Comparison of ENCODE assay signal across 10 mouse cellular contexts in the genomic region with DNA sequence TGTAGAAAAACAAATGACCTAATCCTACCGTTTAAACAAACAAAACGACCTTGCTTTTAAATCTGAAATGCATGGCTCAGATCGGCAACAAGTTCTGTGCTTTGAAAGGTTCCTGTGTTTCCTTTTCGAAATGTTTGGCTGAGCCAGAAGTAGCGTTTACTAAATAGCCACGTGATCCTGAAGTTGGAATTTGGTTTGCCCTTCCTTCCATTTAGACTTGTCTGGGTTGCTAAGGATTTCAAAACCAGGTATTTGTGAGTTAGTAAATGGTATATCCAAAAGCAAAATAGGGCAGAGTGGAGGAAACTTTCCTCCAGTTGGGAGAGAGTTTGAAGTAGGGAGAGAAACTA.
A peak's percentile ranks its signal among the peaks of the same experiment; 100 is the strongest.
DNase-seq lines count a peak whose midpoint lies in the region; ATAC-seq and TF ChIP-seq lines count a peak whose summit lies in the region.
"Had no signal": no experiment of that assay in that cellular context is flagged by ENCODE, and none has a peak within 500 bp of the region (broad histone marks: within the 10 kb centered on the region; RNA-seq: fewer than 3 reads in every experiment).

No protein-coding gene starts in this region.

- DNase-seq in kidney, adult 2 months = peak; percentile 76
- DNase-seq in kidney, postnatal 4 days = no peak
- DNase-seq in embryonic facial prominence, embryonic 11.5 days (ENCODE audit: low spot score) = no peak
- no peak for DNase-seq in cerebellum, adult 11-12 months
- no peak for DNase-seq in urinary bladder, postnatal 25 days (ENCODE audit: low spot score)
- DNase-seq in spleen, adult 12 weeks (ENCODE audit: low spot score) = no peak
- DNase-seq: right cerebral cortex, postnatal 25 days had no signal

- peak overlapping the region; percentile 80 for H3K4me3 ChIP-seq in kidney, adult 2 months (ENCODE audit: insufficient read depth, low read depth, low read length)
- peak overlapping the region; percentile 42 for H3K4me3 ChIP-seq in embryonic facial prominence, embryonic 11.5 days (ENCODE audit: low read depth, low read length)
- no peak overlapping the region for H3K4me3 ChIP-seq in hindbrain, embryonic 16.5 days (ENCODE audit: low read length)
- peak overlapping the region; percentile 44 for H3K4me3 ChIP-seq in liver, embryonic 15.5 days (replicated peaks)

- no peaks in the 10 kb centered on the region for H3K9me3 ChIP-seq in embryonic facial prominence, embryonic 11.5 days (replicated peaks; ENCODE audit: control insufficient read depth, low read length)
- H3K9me3 ChIP-seq in hindbrain, embryonic 16.5 days (ENCODE audit: control insufficient read depth, low read length) = no peaks in the 10 kb centered on the region
- no peaks in the 10 kb centered on the region for H3K9me3 ChIP-seq in liver, embryonic 15.5 days (replicated peaks)

- TF ChIP-seq CTCF in kidney, adult 2 months (conservative IDR thresholded peaks at IDR 0.05; ENCODE audit: insufficient read depth, insufficient read length, low read depth, low read length) = no peak

- peaks cover 2% of the 10 kb centered on the region; the same call in 1 of the 2 replicates for H3K36me3 ChIP-seq in kidney, adult 2 months (ENCODE audit: control insufficient read depth, insufficient read depth, low read length)
- H3K36me3 ChIP-seq in embryonic facial prominence, embryonic 11.5 days (replicated peaks; ENCODE audit: control insufficient read depth, insufficient read depth, low read depth, low read length) = peaks cover 4% of the 10 kb centered on the region; the same call in 1 of the 2 replicates
- H3K36me3 ChIP-seq in hindbrain, embryonic 16.5 days (ENCODE audit: control insufficient read depth, insufficient read depth, low read length) = 0 out of 2 replicates have a peak, but pooled peaks cover 3% of the 10 kb centered on the region
- H3K36me3 ChIP-seq in liver, embryonic 15.5 days (replicated peaks) = peaks cover 10% of the 10 kb centered on the region; the same call in 1 of the 2 replicates

- TF ChIP-seq POLR2A in kidney, adult 2 months (IDR thresholded peaks at IDR 0.05; ENCODE audit: low read depth, low read length) = no peak

- no peaks in the 10 kb centered on the region for H3K27me3 ChIP-seq in kidney, adult 2 months (replicated peaks; ENCODE audit: control insufficient read depth, insufficient read depth, low read length)
- no peaks in the 10 kb centered on the region for H3K27me3 ChIP-seq in embryonic facial prominence, embryonic 11.5 days (ENCODE audit: control insufficient read depth, insufficient read depth, low read length)
- H3K27me3 ChIP-seq in hindbrain, embryonic 16.5 days (replicated peaks; ENCODE audit: control insufficient read depth, insufficient read depth, low read length) = no peaks in the 10 kb centered on the region
- H3K27me3 ChIP-seq in liver, embryonic 15.5 days = peaks cover 30% of the 10 kb centered on the region
- H3K27me3 ChIP-seq: Patski had no signal

- 4% methylated on average over 6 of the region's 6 CpGs for WGBS in kidney, adult 2 months
- WGBS in embryonic facial prominence, embryonic 11.5 days = 20% methylated on average over 6 of the region's 6 CpGs
- WGBS in hindbrain, embryonic 16.5 days = 42% methylated on average over 6 of the region's 6 CpGs
- whole genome bisulfite sequencing in liver, embryonic 15.5 days (ENCODE audit: insufficient replicate concordance) = 7% methylated on average over 6 of the region's 6 CpGs

- ATAC-seq in embryonic facial prominence, embryonic 11.5 days (replicated peaks; ENCODE audit: insufficient number of reproducible peaks, low FRiP score, low TSS enrichment, low read depth) = no peak
- ATAC-seq in hindbrain, embryonic 16.5 days = no peak
- ATAC-seq in liver, embryonic 15.5 days (ENCODE audit: insufficient read depth) = no peak

- H3K27ac ChIP-seq in kidney, adult 2 months (ENCODE audit: insufficient read depth, low read depth, low read length) = peak overlapping the region; percentile 86
- H3K27ac ChIP-seq in embryonic facial prominence, embryonic 11.5 days (replicated peaks; ENCODE audit: low read depth, low read length) = no peak overlapping the region
- no peak overlapping the region for H3K27ac ChIP-seq in hindbrain, embryonic 16.5 days (ENCODE audit: low read depth, low read length)
- peak overlapping the region; percentile 33; the same call in 1 of the 2 replicates for H3K27ac ChIP-seq in liver, embryonic 15.5 days (replicated peaks)

- peaks cover 9% of the 10 kb centered on the region; the same call in 1 of the 2 replicates for H3K4me1 ChIP-seq in kidney, adult 2 months (ENCODE audit: control insufficient read depth, insufficient read depth, low read length)
- peaks cover 2% of the 10 kb centered on the region; the same call in 1 of the 2 replicates for H3K4me1 ChIP-seq in embryonic facial prominence, embryonic 11.5 days (ENCODE audit: control insufficient read depth, insufficient read depth, low read length)
- peaks cover 10% of the 10 kb centered on the region for H3K4me1 ChIP-seq in hindbrain, embryonic 16.5 days (ENCODE audit: control insufficient read depth, insufficient read depth, low read depth, low read length)
- H3K4me1 ChIP-seq in liver, embryonic 15.5 days (replicated peaks) = no peaks in the 10 kb centered on the region

- H3K9ac ChIP-seq in embryonic facial prominence, embryonic 11.5 days (replicated peaks; ENCODE audit: low read length) = peak overlapping the region; percentile 25; the same call in 1 of the 2 replicates
- H3K9ac ChIP-seq in hindbrain, embryonic 16.5 days (ENCODE audit: low read depth, low read length) = no peak overlapping the region
- no peak overlapping the region for H3K9ac ChIP-seq in liver, embryonic 15.5 days

- peak overlapping the region; percentile 93 for H3K4me2 ChIP-seq in embryonic facial prominence, embryonic 11.5 days (ENCODE audit: low read depth, low read length)
- peak overlapping the region; percentile 78 for H3K4me2 ChIP-seq in hindbrain, embryonic 16.5 days (ENCODE audit: low read length)
- H3K4me2 ChIP-seq in liver, embryonic 15.5 days = peak overlapping the region; percentile 53

Comparison
In these comparisons a context has a peak if more than half of its experiments do, and no peak if none do; other contexts are left out.
1. H3K27ac ChIP-seq: peak in kidney, adult 2 months (single experiment) and liver, embryonic 15.5 days (single experiment); none in embryonic facial prominence, embryonic 11.5 days (single experiment) and hindbrain, embryonic 16.5 days (single experiment).
2. Peak in every context shown above with its lines, with median percentiles within 50 percentile points of each other: H3K4me2 ChIP-seq.